Mouse (Mus musculus) spleen, postnatal 14 days (tissue): ENCODE data around the gene Schip1.

Experiments used
- DNase-seq, 2 experiments: peaks; one replicate each; pipeline ENCODE4 v3.0.0; 2021 to 2022; ENCODE audit warnings: low spot score in 2 of 2

Gene Schip1

GRCm38 (mm10) chr3:68130386-68130785, 65.8 kb downstream of the Schip1 start:
- no peak for DNase-seq

- no peak for DNase-seq
Measured at GRCm38 (mm10) chr3:68138833-68139627, 74.4 kb downstream of the Schip1 start.

GRCm38 (mm10) chr3:68150688-68151087, 86.1 kb downstream of the Schip1 start:
- DNase-seq, result no peak

- DNase-seq, result no peak
Measured at GRCm38 (mm10) chr3:68160175-68160574, 95.6 kb downstream of the Schip1 start.

GRCm38 (mm10) chr3:68160760-68161159, 96.2 kb downstream of the Schip1 start:
- DNase-seq, result no peak

- DNase-seq, result no peak
Measured at GRCm38 (mm10) chr3:68178248-68178647, 113.6 kb downstream of the Schip1 start.

- DNase-seq, result no peak
Measured at GRCm38 (mm10) chr3:68187471-68187870, 122.9 kb downstream of the Schip1 start.

GRCm38 (mm10) chr3:68189100-68189499, 124.5 kb downstream of the Schip1 start:
- no peak for DNase-seq

- DNase-seq, result no peak
Measured at GRCm38 (mm10) chr3:68196933-68197332, 132.3 kb downstream of the Schip1 start.

- DNase-seq, result no peak
Measured at GRCm38 (mm10) chr3:68201214-68201613, 136.6 kb downstream of the Schip1 start.

GRCm38 (mm10) chr3:68202162-68202902, 137.7 kb downstream of the Schip1 start:
- DNase-seq, result no peak

- DNase-seq, result no peak
Measured at GRCm38 (mm10) chr3:68203934-68204467, 139.4 kb downstream of the Schip1 start.

GRCm38 (mm10) chr3:68210422-68210821, 145.8 kb downstream of the Schip1 start:
- DNase-seq, result no peak

GRCm38 (mm10) chr3:68221452-68221851, 156.8 kb downstream of the Schip1 start:
- DNase-seq, result no peak

GRCm38 (mm10) chr3:68239887-68240286, 175.3 kb downstream of the Schip1 start:
- DNase-seq, result no peak

- DNase-seq, result no peak
Measured at GRCm38 (mm10) chr3:68243239-68243638, 178.6 kb downstream of the Schip1 start.

- no peak for DNase-seq
Measured at GRCm38 (mm10) chr3:68246154-68246553, 181.6 kb downstream of the Schip1 start.

GRCm38 (mm10) chr3:68250589-68250988, 186.0 kb downstream of the Schip1 start:
- no peak for DNase-seq

GRCm38 (mm10) chr3:68252335-68252734, 187.7 kb downstream of the Schip1 start:
- DNase-seq, result no peak

- DNase-seq, result no peak
Measured at GRCm38 (mm10) chr3:68262304-68262703, 197.7 kb downstream of the Schip1 start.

- no peak for DNase-seq
Measured at GRCm38 (mm10) chr3:68267905-68268304, 203.3 kb downstream of the Schip1 start.

- no peak for DNase-seq
Measured at GRCm38 (mm10) chr3:68269251-68269650, 204.6 kb downstream of the Schip1 start.

- no peak for DNase-seq
Measured at GRCm38 (mm10) chr3:68270246-68270645, 205.6 kb downstream of the Schip1 start.
